Mouse (Mus musculus) liver, embryonic 15.5 days (tissue): ENCODE results near the gene Defb21. TPM values are rescaled to one million over a fixed set of nuclear protein-coding genes. Genes with fewer than 3 reads are reported as not detected.

Experiments used
- ATAC-seq: fragments of 200-750 bp; cut with Nextera tagmentation; 2 replicates; pipeline ENCODE4 v1.8.0; 2017; ENCODE audit warnings: moderate number of reproducible peaks, mild to moderate bottlenecking, moderate library complexity; ENCODE audit not compliant: insufficient read depth
- H3K27ac ChIP-seq: fragments of 300-500 bp; sonication (generic); replicated peaks from 2 replicates; pipeline ENCODE4 v1.5.1; 2015; ENCODE audit warnings: mild to moderate bottlenecking, inconsistent platforms
- H3K27me3 ChIP-seq: fragments of 300-500 bp; sonication (generic); 2 replicates; pipeline ENCODE4 v1.6.1; 2015; ENCODE audit warnings: mild to moderate bottlenecking, inconsistent platforms
- H3K36me3 ChIP-seq: fragments of 300-500 bp; sonication (generic); replicated peaks from 2 replicates; pipeline ENCODE4 v1.6.1; 2015; ENCODE audit warnings: moderate library complexity, mild to moderate bottlenecking, inconsistent platforms
- H3K4me1 ChIP-seq: fragments of 300-500 bp; sonication (generic); replicated peaks from 2 replicates; pipeline ENCODE4 v1.6.1; 2015; ENCODE audit warnings: inconsistent platforms
- H3K4me2 ChIP-seq: fragments of 300-500 bp; sonication (generic); 2 replicates; pipeline ENCODE4 v1.6.1; 2015; ENCODE audit warnings: moderate library complexity, mild to moderate bottlenecking, inconsistent platforms
- H3K4me3 ChIP-seq: fragments of 300-500 bp; sonication (generic); replicated peaks from 2 replicates; pipeline ENCODE4 v1.5.1; 2015; ENCODE audit warnings: mild to moderate bottlenecking, inconsistent platforms
- H3K9ac ChIP-seq: fragments of 300-500 bp; sonication (generic); 2 replicates; pipeline ENCODE4 v1.6.1; 2015; ENCODE audit warnings: moderate library complexity, mild to moderate bottlenecking, inconsistent platforms
- H3K9me3 ChIP-seq: fragments of 300-500 bp; sonication (generic); replicated peaks from 2 replicates; pipeline ENCODE4 v1.6.1; 2016; ENCODE audit warnings: inconsistent platforms
- WGBS: fragments of 180-500 bp; shearing (Covaris S2); methylation state at CpG from one replicate; pipeline ENCODE4 v1.1.7; 2015; ENCODE audit warnings: mixed read lengths; ENCODE audit not compliant: insufficient replicate concordance; 5-methylcytosine and 5-hydroxymethylcytosine counted together
- polyA plus RNA-seq: library from polyadenylated mRNA; unstranded; fragments of >200 nt; fragmentation: Nextera tagmentation; extraction: Ambion mirVana; gene quantifications from 2 replicates; pipeline ENCODE4 v1.2.1, GENCODE M21; 2015

Defb21 gene
- not detected in 2 replicates for polyA plus RNA-seq

- no peaks in the 10 kb centered on the region for H3K9me3 ChIP-seq
- WGBS = 44% methylated on average over 11 of the region's 11 CpGs
- no peak within 1 kb of the TSS for H3K27ac ChIP-seq
- no peaks in the 10 kb centered on the region for H3K36me3 ChIP-seq
- H3K4me2 ChIP-seq = no peak within 1 kb of the TSS
- no peak within 1 kb of the TSS for H3K4me3 ChIP-seq
- no peak within 1 kb of the TSS for H3K9ac ChIP-seq
- H3K27me3 ChIP-seq = no peaks in the 10 kb centered on the region
- no peak for ATAC-seq
- no peaks in the 10 kb centered on the region for H3K4me1 ChIP-seq
These were observed at the start of gene Defb21 for GRCm38 (mm10) chr2:152572114-152572794. Gene Defb21, plus strand, starts transcription at chr2:152572744.

GRCm38 (mm10) chr2:152539944-152540710 is 32.4 kb upstream of the Defb21 start, which contains the start of gene Defb29:
Gene Defb29, minus strand, starts transcription at chr2:152540098.
- Histone ChIP-seq H3K9ac (no peak within 1 kb of the TSS), H3K27ac (no peak within 1 kb of the TSS), H3K27me3 (no peaks in the 10 kb centered on the region), H3K9me3 (no peaks in the 10 kb centered on the region), H3K4me3 (no peak within 1 kb of the TSS), H3K36me3 (no peaks in the 10 kb centered on the region), H3K4me2 (no peak within 1 kb of the TSS), H3K4me1 (no peaks in the 10 kb centered on the region)
- WGBS = 46% methylated on average over 13 of the region's 13 CpGs
- ATAC-seq = no peak

GRCm38 (mm10) chr2:152541979-152542378 is 30.6 kb upstream of the Defb21 start:
- Histone ChIP-seq H3K9ac (no peak overlapping the region), H3K27me3 (no peaks in the 10 kb centered on the region), H3K4me1 (no peaks in the 10 kb centered on the region), H3K4me2 (no peak overlapping the region), H3K36me3 (no peaks in the 10 kb centered on the region), H3K9me3 (no peaks in the 10 kb centered on the region), H3K4me3 (no peak overlapping the region), H3K27ac (no peak overlapping the region)
- 41% methylated on average over 9 of the region's 9 CpGs for whole genome bisulfite sequencing
- ATAC-seq = no peak

GRCm38 (mm10) chr2:152542897-152543296 is 29.6 kb upstream of the Defb21 start:
- no peaks in the 10 kb centered on the region for H3K9me3 ChIP-seq
- H3K4me3 ChIP-seq = no peak overlapping the region
- H3K9ac ChIP-seq = no peak overlapping the region
- no peaks in the 10 kb centered on the region for H3K4me1 ChIP-seq
- H3K27me3 ChIP-seq = no peaks in the 10 kb centered on the region
- H3K4me2 ChIP-seq = no peak overlapping the region
- H3K27ac ChIP-seq = no peak overlapping the region
- H3K36me3 ChIP-seq = no peaks in the 10 kb centered on the region
- ATAC-seq = no peak
- 51% methylated on average over 2 of the region's 2 CpGs for WGBS

GRCm38 (mm10) chr2:152543478-152543877 is 29.1 kb upstream of the Defb21 start:
- no peak overlapping the region for H3K4me2 ChIP-seq
- no peak overlapping the region for H3K4me3 ChIP-seq
- H3K4me1 ChIP-seq = no peaks in the 10 kb centered on the region
- H3K9me3 ChIP-seq = no peaks in the 10 kb centered on the region
- ATAC-seq = no peak
- WGBS = 62% methylated on average over 4 of the region's 4 CpGs
- no peaks in the 10 kb centered on the region for H3K27me3 ChIP-seq
- H3K36me3 ChIP-seq = no peaks in the 10 kb centered on the region
- H3K27ac ChIP-seq = no peak overlapping the region
- no peak overlapping the region for H3K9ac ChIP-seq

- H3K27ac ChIP-seq = no peak overlapping the region
- no peak overlapping the region for H3K4me2 ChIP-seq
- H3K9me3 ChIP-seq = no peaks in the 10 kb centered on the region
- H3K9ac ChIP-seq = no peak overlapping the region
- H3K36me3 ChIP-seq = no peaks in the 10 kb centered on the region
- H3K4me1 ChIP-seq = no peaks in the 10 kb centered on the region
- H3K4me3 ChIP-seq = no peak overlapping the region
- H3K27me3 ChIP-seq = no peaks in the 10 kb centered on the region
- no peak for ATAC-seq
- 17% methylated on average over 4 of the region's 4 CpGs for WGBS
These were observed 27.9 kb upstream of the Defb21 start for GRCm38 (mm10) chr2:152544691-152545090.

GRCm38 (mm10) chr2:152548124-152548523 is 24.4 kb upstream of the Defb21 start:
- no peak overlapping the region for H3K27ac ChIP-seq
- WGBS = 56% methylated on average over 5 of the region's 5 CpGs

GRCm38 (mm10) chr2:152553774-152554423 is 18.6 kb upstream of the Defb21 start:
- no peaks in the 10 kb centered on the region for H3K9me3 ChIP-seq
- 10% methylated on average over 16 of the region's 16 CpGs for WGBS
- no peak overlapping the region for H3K27ac ChIP-seq
- no peaks in the 10 kb centered on the region for H3K36me3 ChIP-seq
- no peak for ATAC-seq
- H3K4me2 ChIP-seq = no peak overlapping the region
- H3K4me1 ChIP-seq = no peaks in the 10 kb centered on the region
- H3K27me3 ChIP-seq = peaks cover 7% of the 10 kb centered on the region; the same call in 1 of the 2 replicates
- no peak overlapping the region for H3K9ac ChIP-seq
- H3K4me3 ChIP-seq = no peak overlapping the region

More at GRCm38 (mm10) chr2:152548124-152548523, 24.4 kb upstream of the Defb21 start:
- H3K4me3 ChIP-seq = no peak overlapping the region
- H3K4me2 ChIP-seq = no peak overlapping the region
- H3K27me3 ChIP-seq = no peaks in the 10 kb centered on the region
- H3K36me3 ChIP-seq = no peaks in the 10 kb centered on the region
- H3K9me3 ChIP-seq = no peaks in the 10 kb centered on the region
- no peak for ATAC-seq
- H3K9ac ChIP-seq = no peak overlapping the region
- no peaks in the 10 kb centered on the region for H3K4me1 ChIP-seq

- H3K27me3 ChIP-seq = peaks cover 7% of the 10 kb centered on the region; the same call in 1 of the 2 replicates
- ATAC-seq = no peak
- WGBS = 62% methylated on average over 7 of the region's 7 CpGs
These were observed 15.9 kb upstream of the Defb21 start for GRCm38 (mm10) chr2:152556655-152557054.

GRCm38 (mm10) chr2:152569038-152569437 is 3.5 kb upstream of the Defb21 start, which contains the start of gene Gm17416:
Gene Gm17416, plus strand, starts transcription at chr2:152569338.
- Histone ChIP-seq H3K9ac (no peak within 1 kb of the TSS), H3K4me1 (no peaks in the 10 kb centered on the region), H3K9me3 (no peaks in the 10 kb centered on the region), H3K27me3 (no peaks in the 10 kb centered on the region), H3K36me3 (no peaks in the 10 kb centered on the region), H3K27ac (no peak within 1 kb of the TSS), H3K4me3 (no peak within 1 kb of the TSS), H3K4me2 (no peak within 1 kb of the TSS)
- no peak for ATAC-seq
- 67% methylated on average over 5 of the region's 5 CpGs for WGBS

More at GRCm38 (mm10) chr2:152556655-152557054, 15.9 kb upstream of the Defb21 start:
- no peak overlapping the region for H3K27ac ChIP-seq
- H3K36me3 ChIP-seq = no peaks in the 10 kb centered on the region
- H3K4me2 ChIP-seq = no peak overlapping the region
- no peaks in the 10 kb centered on the region for H3K9me3 ChIP-seq
- no peak overlapping the region for H3K9ac ChIP-seq
- H3K4me3 ChIP-seq = no peak overlapping the region
- no peaks in the 10 kb centered on the region for H3K4me1 ChIP-seq

GRCm38 (mm10) chr2:152569881-152570280 is 2.7 kb upstream of the Defb21 start:
- H3K4me1 ChIP-seq = no peaks in the 10 kb centered on the region
- H3K9ac ChIP-seq = no peak overlapping the region
- no peak overlapping the region for H3K4me3 ChIP-seq
- 61% methylated on average over 4 of the region's 4 CpGs for WGBS
- no peak for ATAC-seq
- H3K9me3 ChIP-seq = no peaks in the 10 kb centered on the region
- H3K36me3 ChIP-seq = no peaks in the 10 kb centered on the region
- H3K4me2 ChIP-seq = no peak overlapping the region
- H3K27ac ChIP-seq = no peak overlapping the region
- H3K27me3 ChIP-seq = no peaks in the 10 kb centered on the region
